Comparison of ENCODE assay signal across 17 mouse cellular contexts in the genomic region with DNA sequence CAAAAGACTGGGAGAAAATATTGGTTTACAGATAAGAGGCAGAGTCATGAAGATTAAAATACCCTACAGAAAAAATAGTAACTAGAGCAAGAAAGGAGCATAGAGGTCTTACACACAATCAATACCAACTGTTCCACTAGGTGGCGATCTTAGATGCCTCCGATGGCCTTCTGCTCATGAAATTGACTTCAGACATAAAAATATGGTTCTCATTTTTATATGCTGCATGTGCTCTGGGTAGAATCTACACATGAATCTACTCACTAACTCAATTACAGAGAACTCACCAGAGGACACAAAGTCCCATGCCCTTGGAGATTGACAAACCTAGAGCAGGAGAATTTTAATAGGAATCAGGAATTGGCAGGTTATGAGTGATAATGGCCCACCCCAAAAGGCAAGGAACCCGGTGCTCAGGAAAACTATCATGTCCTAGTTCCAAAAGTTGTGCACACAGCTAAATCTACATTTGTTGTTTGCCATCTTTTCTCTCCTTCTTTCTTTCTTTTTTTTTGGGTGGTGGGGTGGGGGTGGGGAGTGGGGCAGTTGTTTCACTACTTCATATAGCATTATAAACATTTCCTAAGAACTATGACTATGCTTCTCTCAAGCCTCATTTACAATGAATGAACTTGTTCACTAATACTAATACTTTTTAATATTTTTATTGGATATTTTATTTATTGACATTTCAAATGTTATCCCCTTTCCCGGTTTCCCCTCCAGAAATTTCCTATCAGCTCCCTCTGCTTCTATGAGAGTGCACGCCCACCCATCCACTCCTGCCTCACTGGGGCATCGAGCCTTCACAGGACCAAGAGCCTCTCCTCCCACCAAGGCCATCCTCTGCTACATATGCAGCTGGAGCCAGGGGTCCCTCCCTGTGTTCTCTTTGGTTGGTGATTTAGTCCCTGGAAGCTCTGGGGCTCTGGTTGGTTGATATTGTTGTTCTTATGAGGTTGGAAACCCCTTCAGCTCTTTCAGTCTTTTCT. TPM values are rescaled to one million over a fixed set of nuclear protein-coding genes. Genes with fewer than 3 reads are reported as not detected.
DNase-seq lines count a peak whose midpoint lies in the region; ATAC-seq and TF ChIP-seq lines count a peak whose summit lies in the region.
"Not testable (repeated sequence)": the region's sequence is repeated elsewhere in the genome, so short reads cannot be mapped to it uniquely, and the experiment has no call there.
"Had no signal": no experiment of that assay in that cellular context is flagged by ENCODE, and none has a peak within 500 bp of the region (broad histone marks: within the 10 kb centered on the region; RNA-seq: fewer than 3 reads in every experiment).

No protein-coding gene starts in this region.

- not testable (repeated sequence) for H3K27me3 ChIP-seq in ES-Bruce4 (ENCODE audit: control insufficient read depth, insufficient read depth, low read length, poor library complexity, severe bottlenecking); lung, embryonic 14.5 days (ENCODE audit: insufficient read depth, low read length)

- not testable (repeated sequence) for H3K4me1 ChIP-seq in ES-Bruce4 (ENCODE audit: control insufficient read depth, insufficient read depth, low read length); lung, embryonic 14.5 days (ENCODE audit: insufficient read depth)

- intact Hi-C loops in gastrocnemius, adult 2 months (cut with DNase I); left cerebral cortex, adult 2 months (cut with DNase I): not testable (repeated sequence)

- 57% methylated on average over 6 of the region's 6 CpGs for WGBS in lung, embryonic 14.5 days

- not testable (repeated sequence) for H3K9me3 ChIP-seq in ES-Bruce4 (replicated peaks; ENCODE audit: control insufficient read depth, insufficient read depth, low read length, poor library complexity, severe bottlenecking); lung, embryonic 14.5 days (ENCODE audit: low read depth, low read length)

- not testable (repeated sequence) for H3K9ac ChIP-seq in ES-Bruce4 (ENCODE audit: low read depth, poor library complexity, severe bottlenecking); lung, embryonic 14.5 days

- peak; percentile 2 for DNase-seq in brain, embryonic 14.5 days (ENCODE audit: low read depth)
- not testable (repeated sequence) for DNase-seq in gastrocnemius, adult 2 months; left cerebral cortex, adult 2 months (ENCODE audit: extremely low spot score in 1 of 2, low spot score in 2 of 2)
- peak; percentile 58 for DNase-seq in kidney, adult 9 months
- DNase-seq in lung, embryonic 14.5 days = peak; percentile 44
- peak; percentile 35 for DNase-seq in retina, embryonic 14.5 days (ENCODE audit: low spot score)

- not testable (repeated sequence) for H3K27ac ChIP-seq in ES-Bruce4 (ENCODE audit: insufficient read depth, low read length); gastrocnemius, adult 2 months; left cerebral cortex, adult 2 months; lung, embryonic 14.5 days (ENCODE audit: low read depth)

- not testable (repeated sequence) for H3K4me3 ChIP-seq in ES-Bruce4 (ENCODE audit: low read depth, low read length); gastrocnemius, adult 2 months; left cerebral cortex, adult 2 months; lung, embryonic 14.5 days (ENCODE audit: low read depth, low read length)

- H3K4me2 ChIP-seq in lung, embryonic 14.5 days = not testable (repeated sequence)

- TF ChIP-seq POLR2A in ES-Bruce4 (IDR thresholded peaks at IDR 0.05; ENCODE audit: insufficient read depth, low read length); brain, embryonic 14.5 days (IDR thresholded peaks at IDR 0.05; ENCODE audit: borderline replicate concordance, extremely low read depth, insufficient read depth, insufficient read length, poor library complexity, severe bottlenecking): not testable (repeated sequence)

- peak; percentile 1 for TF ChIP-seq CTCF in ES-Bruce4 (IDR thresholded peaks at IDR 0.05; ENCODE audit: low read depth, low read length)
- TF ChIP-seq CTCF in brain, embryonic 14.5 days (IDR thresholded peaks at IDR 0.05; ENCODE audit: borderline replicate concordance, extremely low read depth, insufficient read depth, insufficient read length) = not testable (repeated sequence)
- TF ChIP-seq CTCF in gastrocnemius, adult 2 months (IDR thresholded peaks at IDR 0.05) = peak; percentile 37
- TF ChIP-seq CTCF in left cerebral cortex, adult 2 months (IDR thresholded peaks at IDR 0.05) = peak; percentile 27
- 0 out of 2 replicates have a peak, but pooled peaks have one; percentile 21 for TF ChIP-seq CTCF in lung, embryonic 14.5 days (IDR thresholded peaks at IDR 0.05; ENCODE audit: low read depth)

- not testable (repeated sequence) for H3K36me3 ChIP-seq in ES-Bruce4 (ENCODE audit: control insufficient read depth, insufficient read depth, low read length, poor library complexity, severe bottlenecking); lung, embryonic 14.5 days (ENCODE audit: insufficient read depth)

- not testable (repeated sequence) for TF ChIP-seq EP300 in ES-Bruce4 (IDR thresholded peaks at IDR 0.05; ENCODE audit: insufficient read depth, low read depth, low read length)

- not testable (repeated sequence) for ATAC-seq in lung, embryonic 14.5 days (ENCODE audit: insufficient read depth)

RNA-seq across cellular contexts. Expression of a gene that starts 20.3 kb away (rescaled TPM):
- not detected in 2 replicates for polyA plus RNA-seq in ES-Bruce4 (2011; ENCODE audit: insufficient read depth, insufficient read length, low read depth, missing spikeins)
- polyA plus RNA-seq in brain, embryonic 14.5 days (2012; rRNA removed) = not detected in 2 replicates
- total RNA-seq in gastrocnemius, adult 2 months (2021) = not detected
- not detected for total RNA-seq in left cerebral cortex, adult 2 months (2021)
- polyA plus RNA-seq in lung, embryonic 14.5 days (2014; fragmentation: Nextera tagmentation; extraction: Ambion mirVana) = not detected in 2 replicates
- total RNA-seq: gastrocnemius, postnatal 4 days; heart, postnatal 4 days; hindbrain, postnatal 0 days; layer of hippocampus, adult 8-10 months; left cerebral cortex, adult 18-20 months had no signal
- polyA plus RNA-seq: CD4-positive, CD25-positive, alpha-beta regulatory T cell, adult 4 months; forebrain, embryonic 14.5 days; heart, embryonic 12.5 days; hindbrain, postnatal 0 days; limb, embryonic 10.5 days; midbrain, embryonic 13.5 days had no signal

RNA-seq across cellular contexts. Expression of a gene that starts 32.4 kb away (rescaled TPM):
- polyA plus RNA-seq in ES-Bruce4 (2011; ENCODE audit: insufficient read depth, insufficient read length, low read depth, missing spikeins) = not detected in 2 replicates
- polyA plus RNA-seq in brain, embryonic 14.5 days (2012; rRNA removed) = not detected in 2 replicates
- not detected for total RNA-seq in gastrocnemius, adult 2 months (2021)
- total RNA-seq in left cerebral cortex, adult 2 months (2021) = not detected
- polyA plus RNA-seq in lung, embryonic 14.5 days (2014; fragmentation: Nextera tagmentation; extraction: Ambion mirVana) = not detected in 2 replicates
- total RNA-seq: gastrocnemius, postnatal 4 days; heart, postnatal 4 days; hindbrain, postnatal 0 days; layer of hippocampus, adult 8-10 months; left cerebral cortex, adult 18-20 months had no signal
- polyA plus RNA-seq: CD4-positive, CD25-positive, alpha-beta regulatory T cell, adult 4 months; forebrain, embryonic 14.5 days; hindbrain, postnatal 0 days; limb, embryonic 10.5 days; midbrain, embryonic 13.5 days had no signal
